Mouse (Mus musculus): Measurements from ENCODE around the gene Gast. TPM values are rescaled to one million over a fixed set of nuclear protein-coding genes. Genes with fewer than 3 reads are reported as not detected.

Gast gene
- not detected in 2 replicates for polyA plus RNA-seq (2015; fragmentation: Nextera tagmentation; extraction: Ambion mirVana)

DNA sequence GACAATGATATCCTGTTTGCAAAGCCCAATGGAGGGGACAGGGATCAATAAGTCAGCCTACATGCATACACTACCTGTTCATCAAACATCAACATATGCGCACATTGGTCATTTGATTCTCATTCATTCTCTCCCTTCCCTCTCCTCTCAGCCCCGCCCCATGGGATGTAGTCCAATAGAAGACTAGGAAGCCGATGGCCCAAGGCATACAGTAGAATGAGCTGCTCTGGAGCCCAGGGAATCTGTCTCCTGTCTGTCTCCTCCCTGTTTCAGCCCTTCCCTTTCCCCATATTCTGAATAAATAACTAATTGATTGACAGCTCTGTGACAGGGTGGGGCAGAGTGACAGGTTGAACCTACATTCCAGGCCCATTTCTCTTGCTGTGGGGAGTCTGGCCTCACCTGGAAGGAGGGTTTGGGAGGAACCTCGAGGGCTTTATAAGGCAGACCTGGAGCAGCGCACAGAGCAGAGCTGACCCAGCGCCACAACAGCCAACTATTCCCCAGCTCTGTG is at the start of gene Gast:
TSS of gene Gast (plus strand) at position 464 of the 514 bp plus-strand sequence.
- Histone ChIP-seq H3K27ac (ENCODE audit: low read depth) (no peak within 1 kb of the TSS), H3K36me3 (replicated peaks; ENCODE audit: insufficient read depth, low read length) (no peaks in the 10 kb centered on the region), H3K9ac (replicated peaks) (no peak within 1 kb of the TSS), H3K4me1 (ENCODE audit: insufficient read depth) (no peaks in the 10 kb centered on the region; the same call in 1 of the 2 replicates), H3K4me3 (ENCODE audit: low read depth, low read length) (no peak within 1 kb of the TSS), H3K27me3 (ENCODE audit: insufficient read depth, low read length) (no peaks in the 10 kb centered on the region), H3K9me3 (ENCODE audit: low read length) (no peaks in the 10 kb centered on the region), H3K4me2 (ENCODE audit: low read depth, low read length) (no peak within 1 kb of the TSS)
- no peak for ATAC-seq
- DNase-seq: no peak
- TF ChIP-seq EP300 (IDR thresholded peaks at IDR 0.05; ENCODE audit: low read depth): no peak
- WGBS (ENCODE audit: insufficient replicate concordance): 77% methylated on average over 6 of the region's 6 CpGs

DNA sequence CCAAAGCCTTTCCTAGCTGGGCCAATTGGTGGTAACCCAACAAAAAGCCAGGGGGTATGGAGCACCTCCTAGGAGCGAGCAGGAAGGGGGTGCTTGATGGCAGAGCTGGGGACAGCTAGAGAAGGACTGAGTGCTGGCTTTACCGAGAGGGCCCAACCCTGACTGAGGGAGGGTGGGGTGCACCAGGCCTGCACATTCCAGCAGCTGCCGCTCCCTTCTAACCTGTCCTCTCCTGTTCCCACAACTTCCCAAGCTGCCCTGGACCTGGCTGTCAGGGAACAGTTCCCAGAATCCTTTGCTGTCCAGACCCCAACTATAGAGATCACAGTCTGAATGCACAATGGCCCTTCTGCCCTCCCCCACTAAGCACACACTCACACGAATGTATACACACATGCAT is 49.2 kb upstream of the Gast start:
- H3K4me1 ChIP-seq (ENCODE audit: insufficient read depth): no peaks in the 10 kb centered on the region
- H3K4me2 ChIP-seq (ENCODE audit: low read depth, low read length): no peak overlapping the region
- H3K36me3 ChIP-seq (replicated peaks; ENCODE audit: insufficient read depth, low read length): no peaks in the 10 kb centered on the region
- no peak overlapping the region for H3K9ac ChIP-seq (replicated peaks)
- DNase-seq: no peak
- no peaks in the 10 kb centered on the region for H3K27me3 ChIP-seq (ENCODE audit: insufficient read depth, low read length)
- 75% methylated on average over 4 of the region's 4 CpGs for WGBS (ENCODE audit: insufficient replicate concordance)
- TF ChIP-seq CTCF (IDR thresholded peaks at IDR 0.05; ENCODE audit: low read depth) (no peak), EP300 (IDR thresholded peaks at IDR 0.05; ENCODE audit: low read depth) (no peak)
- H3K27ac ChIP-seq (ENCODE audit: low read depth): no peak overlapping the region
- no peak overlapping the region for H3K4me3 ChIP-seq (ENCODE audit: low read depth, low read length)
- no peaks in the 10 kb centered on the region for H3K9me3 ChIP-seq (ENCODE audit: low read length)
- no peak for ATAC-seq

DNA sequence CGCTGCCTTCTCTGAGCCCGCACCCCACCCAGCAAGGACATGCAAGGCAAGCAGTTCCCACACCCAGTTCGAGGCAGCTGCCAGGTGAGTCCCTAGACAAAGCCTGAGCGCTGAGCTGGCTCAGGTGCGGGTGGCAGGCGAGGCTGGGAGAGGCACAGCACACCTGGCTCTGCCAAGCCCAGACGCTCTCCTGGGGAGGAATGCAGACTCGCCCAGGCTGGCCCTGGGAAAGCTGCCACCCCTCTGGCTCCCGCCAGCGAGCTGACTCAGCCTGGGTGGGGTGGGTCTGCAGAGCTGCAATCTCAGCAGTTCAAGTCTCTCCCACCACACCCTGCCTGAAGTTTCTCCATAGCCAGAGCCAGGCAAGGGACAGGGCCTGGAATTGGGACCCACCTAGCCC is 47.2 kb upstream of the Gast start:
- Histone ChIP-seq H3K36me3 (replicated peaks; ENCODE audit: insufficient read depth, low read length) (no peaks in the 10 kb centered on the region), H3K27ac (ENCODE audit: low read depth) (no peak overlapping the region), H3K4me2 (ENCODE audit: low read depth, low read length) (no peak overlapping the region), H3K4me3 (ENCODE audit: low read depth, low read length) (no peak overlapping the region), H3K9ac (replicated peaks) (no peak overlapping the region), H3K4me1 (ENCODE audit: insufficient read depth) (no peaks in the 10 kb centered on the region), H3K27me3 (ENCODE audit: insufficient read depth, low read length) (no peaks in the 10 kb centered on the region), H3K9me3 (ENCODE audit: low read length) (no peaks in the 10 kb centered on the region)
- WGBS (ENCODE audit: insufficient replicate concordance): 60% methylated on average over 10 of the region's 10 CpGs
- TF ChIP-seq EP300 (IDR thresholded peaks at IDR 0.05; ENCODE audit: low read depth) (no peak), CTCF (IDR thresholded peaks at IDR 0.05; ENCODE audit: low read depth) (no peak)
- DNase-seq (no peak), ATAC-seq (no peak)

DNA sequence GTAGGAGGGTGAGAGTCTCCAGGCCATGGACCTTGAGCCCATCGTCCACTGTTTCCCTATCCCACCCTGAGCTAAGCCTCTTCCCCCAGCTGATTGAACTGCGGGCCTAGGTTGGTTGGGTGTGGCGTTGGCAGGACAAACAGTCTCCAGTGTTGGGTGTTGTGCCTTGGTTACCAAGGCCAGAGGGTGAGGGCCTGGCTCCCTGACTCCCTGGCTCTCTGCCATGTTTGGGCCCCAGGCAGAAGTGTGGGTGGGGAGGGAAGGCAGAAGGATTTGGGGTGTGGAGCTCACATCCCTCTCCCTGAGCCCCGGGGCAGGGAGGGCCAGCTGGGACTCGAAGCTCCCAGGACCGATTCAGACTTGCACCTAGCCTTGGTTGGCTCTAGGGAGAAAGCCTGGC is 45.3 kb upstream of the Gast start:
- Histone ChIP-seq H3K4me1 (ENCODE audit: insufficient read depth) (no peaks in the 10 kb centered on the region), H3K4me2 (ENCODE audit: low read depth, low read length) (no peak overlapping the region), H3K27me3 (ENCODE audit: insufficient read depth, low read length) (no peaks in the 10 kb centered on the region), H3K27ac (ENCODE audit: low read depth) (no peak overlapping the region), H3K4me3 (ENCODE audit: low read depth, low read length) (no peak overlapping the region), H3K9me3 (ENCODE audit: low read length) (no peaks in the 10 kb centered on the region), H3K9ac (replicated peaks) (no peak overlapping the region), H3K36me3 (replicated peaks; ENCODE audit: insufficient read depth, low read length) (no peaks in the 10 kb centered on the region)
- ATAC-seq (no peak), DNase-seq (no peak)
- WGBS (ENCODE audit: insufficient replicate concordance): 73% methylated on average over 6 of the region's 6 CpGs
- no peak for TF ChIP-seq CTCF (IDR thresholded peaks at IDR 0.05; ENCODE audit: low read depth)
- TF ChIP-seq EP300 (IDR thresholded peaks at IDR 0.05; ENCODE audit: low read depth): no peak

DNA sequence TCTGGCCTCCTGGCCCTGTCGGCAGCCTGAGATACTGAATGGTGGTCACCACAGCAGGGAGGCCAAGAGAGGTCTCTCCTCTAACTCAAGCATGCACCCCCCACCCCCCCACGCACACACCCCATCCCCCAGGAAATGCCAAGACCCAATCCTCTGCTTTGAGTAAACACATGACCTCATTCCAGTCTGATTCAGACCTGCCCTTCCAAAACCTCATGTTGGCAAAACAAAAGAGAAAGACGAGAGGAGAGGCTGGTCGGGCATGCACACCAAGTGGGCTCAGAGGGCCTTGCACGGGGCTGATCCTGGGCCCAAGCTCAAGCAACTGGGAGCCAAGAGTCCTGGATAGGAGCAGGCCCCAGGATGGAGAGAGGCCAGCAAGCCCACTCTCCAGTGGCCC is 44.0 kb upstream of the Gast start:
- Histone ChIP-seq H3K9me3 (ENCODE audit: low read length) (no peaks in the 10 kb centered on the region), H3K27ac (ENCODE audit: low read depth) (no peak overlapping the region), H3K4me1 (ENCODE audit: insufficient read depth) (no peaks in the 10 kb centered on the region), H3K9ac (replicated peaks) (no peak overlapping the region), H3K36me3 (replicated peaks; ENCODE audit: insufficient read depth, low read length) (no peaks in the 10 kb centered on the region), H3K27me3 (ENCODE audit: insufficient read depth, low read length) (no peaks in the 10 kb centered on the region), H3K4me2 (ENCODE audit: low read depth, low read length) (no peak overlapping the region), H3K4me3 (ENCODE audit: low read depth, low read length) (no peak overlapping the region)
- DNase-seq (no peak), ATAC-seq (no peak)
- TF ChIP-seq EP300 (IDR thresholded peaks at IDR 0.05; ENCODE audit: low read depth) (no peak), CTCF (IDR thresholded peaks at IDR 0.05; ENCODE audit: low read depth) (no peak)
- 58% methylated on average over 5 of the region's 5 CpGs for WGBS (ENCODE audit: insufficient replicate concordance)

DNA sequence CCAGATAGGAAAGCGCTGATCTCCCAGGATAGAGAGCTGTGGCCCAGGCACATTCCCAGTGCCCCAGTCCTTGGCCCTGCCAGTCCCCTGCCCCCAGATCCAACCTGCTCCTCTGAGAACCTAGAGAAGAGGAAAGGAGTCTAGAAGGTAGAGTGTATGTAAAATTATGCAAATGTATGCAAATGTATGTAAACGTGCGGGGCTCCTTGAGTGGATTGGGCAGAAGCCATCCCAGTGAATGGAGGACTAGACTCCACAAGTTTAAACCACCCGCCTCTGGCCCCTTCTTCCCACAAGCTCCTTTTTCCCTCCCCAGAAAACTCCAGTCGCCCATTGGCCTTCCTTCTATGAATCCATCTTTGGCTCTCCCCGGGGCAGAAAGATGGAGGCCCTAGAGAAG is 41.3 kb upstream of the Gast start:
- no peaks in the 10 kb centered on the region for H3K27me3 ChIP-seq (ENCODE audit: insufficient read depth, low read length)
- H3K4me2 ChIP-seq (ENCODE audit: low read depth, low read length): no peak overlapping the region
- TF ChIP-seq EP300 (IDR thresholded peaks at IDR 0.05; ENCODE audit: low read depth): no peak
- no peak for TF ChIP-seq CTCF (IDR thresholded peaks at IDR 0.05; ENCODE audit: low read depth)
- no peaks in the 10 kb centered on the region for H3K9me3 ChIP-seq (ENCODE audit: low read length)
- DNase-seq (no peak), ATAC-seq (no peak)
- WGBS (ENCODE audit: insufficient replicate concordance): 60% methylated on average over 6 of the region's 6 CpGs
- no peak overlapping the region for H3K9ac ChIP-seq (replicated peaks)
- no peak overlapping the region for H3K27ac ChIP-seq (ENCODE audit: low read depth)
- H3K4me1 ChIP-seq (ENCODE audit: insufficient read depth): 0 out of 2 replicates have a peak, but pooled peaks cover under 1% of the 10 kb centered on the region
- H3K4me3 ChIP-seq (ENCODE audit: low read depth, low read length): no peak overlapping the region
- H3K36me3 ChIP-seq (replicated peaks; ENCODE audit: insufficient read depth, low read length): no peaks in the 10 kb centered on the region

DNA sequence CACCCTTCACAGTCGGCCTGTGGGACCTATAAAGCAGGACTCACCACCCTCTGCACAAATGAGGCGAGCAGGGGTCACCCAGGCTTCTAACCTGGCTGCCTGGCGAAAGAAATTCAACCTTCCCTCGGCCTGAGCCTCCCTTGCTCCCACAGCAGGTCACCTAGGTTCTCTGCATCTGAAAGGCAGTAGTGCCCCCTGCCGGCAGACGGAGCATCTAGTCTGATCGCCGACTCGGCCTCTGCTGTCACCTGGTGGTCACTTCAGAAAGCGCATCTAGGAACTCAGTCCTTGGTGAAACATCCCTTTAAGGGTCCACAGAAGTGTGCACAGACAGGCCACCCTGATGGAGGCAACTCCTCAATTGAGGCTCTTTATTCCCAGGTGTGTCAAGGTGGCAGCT is 38.9 kb upstream of the Gast start:
- no peaks in the 10 kb centered on the region for H3K9me3 ChIP-seq (ENCODE audit: low read length)
- no peaks in the 10 kb centered on the region for H3K36me3 ChIP-seq (replicated peaks; ENCODE audit: insufficient read depth, low read length)
- H3K4me3 ChIP-seq (ENCODE audit: low read depth, low read length): no peak overlapping the region
- no peaks in the 10 kb centered on the region for H3K27me3 ChIP-seq (ENCODE audit: insufficient read depth, low read length)
- 0 out of 2 replicates have a peak, but pooled peaks cover 3% of the 10 kb centered on the region for H3K4me1 ChIP-seq (ENCODE audit: insufficient read depth)
- TF ChIP-seq CTCF (IDR thresholded peaks at IDR 0.05; ENCODE audit: low read depth) (peak; percentile 100), EP300 (IDR thresholded peaks at IDR 0.05; ENCODE audit: low read depth) (no peak)
- DNase-seq: peak; percentile 91
- 6% methylated on average over 10 of the region's 10 CpGs for WGBS (ENCODE audit: insufficient replicate concordance)
- peak; percentile 64 for ATAC-seq
- H3K9ac ChIP-seq (replicated peaks): no peak overlapping the region
- H3K27ac ChIP-seq (ENCODE audit: low read depth): no peak overlapping the region
- H3K4me2 ChIP-seq (ENCODE audit: low read depth, low read length): no peak overlapping the region
